Mouse (Mus musculus): ENCODE measurements around the gene Fam173a.
A peak's percentile ranks its signal among the peaks of the same experiment; 100 is the strongest.
"Not testable (repeated sequence)": the region's sequence is repeated elsewhere in the genome, so short reads cannot be mapped to it uniquely, and the experiment has no call there.

Fam173a gene

GRCm38 (mm10) chr17:25755627-25756377 lies 36.9 kb downstream of the Fam173a start:
- peak in 1 of 2 experiments; percentile 12 for DNase-seq

DNA sequence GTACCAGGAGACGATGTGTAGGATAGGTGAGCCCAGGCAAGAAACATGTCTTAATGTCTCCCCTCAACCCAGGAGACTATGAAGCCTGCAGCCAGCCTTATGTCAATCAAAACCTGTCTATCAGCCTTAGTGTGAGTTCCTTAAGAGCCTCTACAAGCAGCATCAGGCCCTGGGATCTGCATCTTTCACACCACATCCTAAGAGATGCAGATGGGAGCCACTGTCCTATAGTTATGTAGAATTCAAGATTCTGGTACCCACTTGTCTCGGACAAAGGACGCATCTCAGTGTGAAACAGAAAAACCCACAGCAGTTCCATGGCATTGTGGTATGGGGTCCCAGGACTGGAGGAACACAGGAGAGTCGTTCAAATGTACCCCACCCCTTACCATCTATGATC lies 37.6 kb downstream of the Fam173a start:
- DNase-seq = no peak

- DNase-seq = peak in 1 of 2 experiments; percentile 32
Observed at GRCm38 (mm10) chr17:25754241-25754640, 38.5 kb downstream of the Fam173a start, which contains the start of gene Msln. Gene Msln, minus strand, starts transcription at chr17:25754378.

DNA sequence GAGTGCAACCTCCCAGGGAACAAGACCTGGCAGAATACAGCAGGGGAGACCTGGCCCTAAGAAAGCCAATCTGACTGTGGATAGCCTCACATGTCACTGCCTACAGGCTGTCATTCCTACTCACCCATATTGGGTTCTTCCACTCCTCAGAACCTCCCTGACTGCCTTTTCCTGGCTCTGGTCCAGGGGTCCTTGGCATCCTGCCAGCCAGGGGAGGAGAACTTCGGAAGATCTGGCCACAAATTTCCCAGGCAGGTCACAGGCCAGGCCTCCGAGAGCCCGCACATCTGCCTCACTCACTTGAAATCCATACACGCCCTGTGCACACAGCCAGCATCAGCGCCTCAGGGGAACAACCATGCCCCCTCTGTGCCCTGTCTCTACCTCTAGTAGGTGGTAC lies 41.3 kb downstream of the Fam173a start:
- DNase-seq = peak; percentile 30 to 45

DNA sequence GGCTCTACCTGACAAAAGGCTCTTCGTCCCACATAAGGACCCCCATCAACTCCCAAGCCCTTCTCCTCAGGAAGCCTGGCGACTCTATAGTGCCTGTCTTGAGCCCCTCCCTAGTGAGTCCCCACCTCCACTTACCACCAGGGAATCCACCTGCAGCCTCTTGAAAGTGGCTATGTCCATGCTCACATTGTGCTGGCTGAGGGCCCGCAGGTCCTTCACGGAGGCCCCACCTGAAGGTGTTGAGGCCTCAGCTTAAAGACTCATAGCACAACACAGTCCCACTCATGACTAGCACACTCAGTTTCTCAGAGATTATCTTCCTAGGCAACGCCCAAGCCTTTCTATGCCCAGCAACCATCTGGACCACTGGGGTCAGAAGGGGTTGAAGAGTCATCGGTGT lies 43.4 kb downstream of the Fam173a start:
- DNase-seq = no peak

- DNase-seq = no peak
Observed at GRCm38 (mm10) chr17:25748238-25748637, 44.5 kb downstream of the Fam173a start.

- DNase-seq = no peak
Observed at GRCm38 (mm10) chr17:25744311-25744710, 48.4 kb downstream of the Fam173a start.

DNA sequence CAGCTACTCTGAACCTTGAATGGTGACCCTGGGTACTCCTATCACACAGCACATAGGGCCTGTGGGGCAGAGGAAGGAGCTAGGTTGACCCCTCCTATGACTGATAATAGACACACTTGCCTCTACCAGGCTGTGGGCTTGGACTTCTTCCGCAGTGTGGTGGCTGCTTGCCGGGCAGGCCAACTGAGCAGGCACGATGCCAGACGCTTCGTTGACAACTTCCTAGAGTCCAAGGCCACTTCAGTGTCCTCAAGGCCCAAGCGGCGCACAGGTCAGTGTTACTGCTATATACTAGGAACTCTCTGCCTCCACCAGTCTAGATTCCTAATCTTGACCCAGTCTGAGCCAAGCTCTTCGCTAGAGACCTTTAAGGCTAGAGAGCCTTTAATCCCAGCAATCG lies 48.9 kb downstream of the Fam173a start:
- no peak for DNase-seq

DNA sequence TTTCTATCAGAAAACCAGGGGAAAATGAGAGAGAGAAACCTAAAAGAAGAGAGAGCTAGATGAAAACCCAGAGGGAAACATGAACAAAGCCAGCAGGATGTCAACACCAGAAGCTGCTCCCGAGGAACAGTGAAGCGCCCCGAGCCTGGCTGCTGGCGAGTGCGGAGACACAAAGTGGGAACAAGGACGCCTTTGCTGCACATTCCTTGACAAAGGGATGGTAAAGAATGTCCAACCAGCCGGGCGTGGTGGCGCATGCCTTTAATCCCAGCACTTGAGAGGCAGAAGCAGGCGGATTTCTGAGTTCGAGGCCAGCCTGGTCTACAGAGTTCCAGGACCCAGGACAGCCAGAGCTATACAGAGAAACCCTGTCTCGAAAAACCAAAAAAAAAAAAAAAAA lies 51.2 kb downstream of the Fam173a start:
- DNase-seq = not testable (repeated sequence)
